8 mouse cellular contexts compared by ENCODE assay signal in genomic region chr1:132315889-132316624, GRCm38 (mm10). TPM values are rescaled to one million over a fixed set of nuclear protein-coding genes. Genes with fewer than 3 reads are reported as not detected.
A peak's percentile ranks its signal among the peaks of the same experiment; 100 is the strongest.
DNase-seq lines count a peak whose midpoint lies in the region; ATAC-seq and TF ChIP-seq lines count a peak whose summit lies in the region.

Gene Nuak2 (plus strand): TSS chr1:132316126.

- peak; percentile 79 for ATAC-seq in embryonic facial prominence, embryonic 11.5 days (replicated peaks; ENCODE audit: insufficient number of reproducible peaks, low FRiP score, low TSS enrichment, low read depth)
- ATAC-seq in limb, embryonic 14.5 days (ENCODE audit: low FRiP score, low read depth): peak; percentile 89
- ATAC-seq in midbrain, embryonic 16.5 days: peak; percentile 82

- peak within 1 kb of the TSS; percentile 54 for H3K9ac ChIP-seq in embryonic facial prominence, embryonic 11.5 days (replicated peaks; ENCODE audit: low read length)
- peak within 1 kb of the TSS; percentile 52 for H3K9ac ChIP-seq in limb, embryonic 14.5 days (ENCODE audit: low read depth, low read length, severe bottlenecking)
- H3K9ac ChIP-seq in midbrain, embryonic 16.5 days (ENCODE audit: low read depth, low read length): peak within 1 kb of the TSS; percentile 81

- no peaks in the 10 kb centered on the region for H3K9me3 ChIP-seq in embryonic facial prominence, embryonic 11.5 days (replicated peaks; ENCODE audit: control insufficient read depth, low read length)
- H3K9me3 ChIP-seq in limb, embryonic 14.5 days (ENCODE audit: control insufficient read depth, low read length): no peaks in the 10 kb centered on the region
- no peaks in the 10 kb centered on the region for H3K9me3 ChIP-seq in midbrain, embryonic 16.5 days (replicated peaks; ENCODE audit: control insufficient read depth, low read length, poor library complexity, severe bottlenecking)

- TF ChIP-seq CTCF in kidney, adult 2 months (conservative IDR thresholded peaks at IDR 0.05; ENCODE audit: insufficient read depth, insufficient read length, low read depth, low read length): no peak

- H3K27ac ChIP-seq in embryonic facial prominence, embryonic 11.5 days (replicated peaks; ENCODE audit: low read depth, low read length): no peak within 1 kb of the TSS
- peak within 1 kb of the TSS; percentile 94 for H3K27ac ChIP-seq in kidney, adult 2 months (ENCODE audit: insufficient read depth, low read depth, low read length)
- no peak within 1 kb of the TSS for H3K27ac ChIP-seq in limb, embryonic 14.5 days (replicated peaks; ENCODE audit: low read depth, low read length)
- H3K27ac ChIP-seq in midbrain, embryonic 16.5 days (ENCODE audit: low read length): peak within 1 kb of the TSS; percentile 72

- no peaks in the 10 kb centered on the region for H3K36me3 ChIP-seq in embryonic facial prominence, embryonic 11.5 days (replicated peaks; ENCODE audit: control insufficient read depth, insufficient read depth, low read depth, low read length)
- no peaks in the 10 kb centered on the region for H3K36me3 ChIP-seq in kidney, adult 2 months (ENCODE audit: control insufficient read depth, insufficient read depth, low read length)
- no peaks in the 10 kb centered on the region for H3K36me3 ChIP-seq in limb, embryonic 14.5 days (ENCODE audit: control insufficient read depth, insufficient read depth, low read length)
- no peaks in the 10 kb centered on the region for H3K36me3 ChIP-seq in midbrain, embryonic 16.5 days (ENCODE audit: control insufficient read depth, insufficient read depth, low read length)

- peak within 1 kb of the TSS; percentile 49 for H3K4me3 ChIP-seq in embryonic facial prominence, embryonic 11.5 days (ENCODE audit: low read depth, low read length)
- peak within 1 kb of the TSS; percentile 79 for H3K4me3 ChIP-seq in kidney, adult 2 months (ENCODE audit: insufficient read depth, low read depth, low read length)
- peak within 1 kb of the TSS; percentile 52 for H3K4me3 ChIP-seq in limb, embryonic 14.5 days (replicated peaks; ENCODE audit: low read length)
- H3K4me3 ChIP-seq in midbrain, embryonic 16.5 days (ENCODE audit: low read depth, low read length): peak within 1 kb of the TSS; percentile 65

- no peaks in the 10 kb centered on the region for H3K4me1 ChIP-seq in embryonic facial prominence, embryonic 11.5 days (ENCODE audit: control insufficient read depth, insufficient read depth, low read length)
- H3K4me1 ChIP-seq in kidney, adult 2 months (ENCODE audit: control insufficient read depth, insufficient read depth, low read length): peaks cover 41% of the 10 kb centered on the region
- H3K4me1 ChIP-seq in limb, embryonic 14.5 days (ENCODE audit: control insufficient read depth, insufficient read depth, low read length): peaks cover 16% of the 10 kb centered on the region; the same call in 1 of the 2 replicates
- H3K4me1 ChIP-seq in midbrain, embryonic 16.5 days (ENCODE audit: control insufficient read depth, insufficient read depth, low read length): peaks cover 38% of the 10 kb centered on the region

- H3K27me3 ChIP-seq in embryonic facial prominence, embryonic 11.5 days (ENCODE audit: control insufficient read depth, insufficient read depth, low read length): peaks cover 2% of the 10 kb centered on the region; the same call in 1 of the 2 replicates
- no peaks in the 10 kb centered on the region for H3K27me3 ChIP-seq in kidney, adult 2 months (replicated peaks; ENCODE audit: control insufficient read depth, insufficient read depth, low read length)
- H3K27me3 ChIP-seq in limb, embryonic 14.5 days (ENCODE audit: control insufficient read depth, insufficient read depth, low read length): peaks cover 9% of the 10 kb centered on the region
- no peaks in the 10 kb centered on the region for H3K27me3 ChIP-seq in midbrain, embryonic 16.5 days (ENCODE audit: control insufficient read depth, insufficient read depth, low read depth, low read length)

- WGBS in embryonic facial prominence, embryonic 11.5 days: under 1% methylated on average over 67 of the region's 67 CpGs
- WGBS in kidney, adult 2 months: under 1% methylated on average over 67 of the region's 67 CpGs
- under 1% methylated on average over 67 of the region's 67 CpGs for WGBS in limb, embryonic 14.5 days
- under 1% methylated on average over 67 of the region's 67 CpGs for WGBS in midbrain, embryonic 16.5 days

- DNase-seq in urinary bladder, adult 18-20 months (ENCODE audit: low spot score in 2 of 2): peak; percentile 82 to 85
- no peak for DNase-seq in urinary bladder, postnatal 10 days (ENCODE audit: low spot score)
- DNase-seq in embryonic facial prominence, embryonic 11.5 days (ENCODE audit: low spot score): peak; percentile 89
- DNase-seq in heart, adult 18-20 months: peak; percentile 94 to 96
- DNase-seq in kidney, adult 2 months: peak; percentile 98
- DNase-seq in limb, embryonic 14.5 days (ENCODE audit: low spot score): peak; percentile 91
- DNase-seq in spleen, postnatal 10 days (ENCODE audit: low spot score in 2 of 2): peak; percentile 80 to 91

- TF ChIP-seq POLR2A in kidney, adult 2 months (IDR thresholded peaks at IDR 0.05; ENCODE audit: low read depth, low read length): peak; percentile 81
- TF ChIP-seq POLR2A in limb, embryonic 14.5 days (IDR thresholded peaks at IDR 0.05; ENCODE audit: borderline replicate concordance, extremely low read depth, insufficient read depth, insufficient read length): 0 out of 2 replicates have a peak, but pooled peaks have one; percentile 12

- H3K4me2 ChIP-seq in embryonic facial prominence, embryonic 11.5 days (ENCODE audit: low read depth, low read length): peak within 1 kb of the TSS; percentile 79
- H3K4me2 ChIP-seq in limb, embryonic 14.5 days (replicated peaks; ENCODE audit: low read depth, low read length, severe bottlenecking): peak within 1 kb of the TSS; percentile 91
- H3K4me2 ChIP-seq in midbrain, embryonic 16.5 days (ENCODE audit: low read length): peak within 1 kb of the TSS; percentile 85

RNA-seq across cellular contexts. Expression of gene Nuak2, which starts in this region (rescaled TPM):
- polyA plus RNA-seq in embryonic facial prominence, embryonic 11.5 days (2014; fragmentation: Nextera tagmentation; extraction: Ambion mirVana): 9.1 and 10.8 TPM in 2 replicates
- 1 to 10 TPM; 4.2 to 4.4 TPM for total RNA-seq in heart, adult 18-20 months (2021)
- 56.1 and 73.7 TPM in 2 replicates for polyA plus RNA-seq in kidney, adult 2 months (2012; rRNA removed)
- 1.7 and 2.2 TPM in 2 replicates for polyA plus RNA-seq in limb, embryonic 14.5 days (2012; rRNA removed)
- 3.3 and 3.4 TPM in 2 replicates for polyA plus RNA-seq in limb, embryonic 14.5 days (2014; fragmentation: Nextera tagmentation; extraction: Ambion mirVana)
- 19.8 and 22.0 TPM in 2 replicates for polyA plus RNA-seq in midbrain, embryonic 16.5 days (2015; fragmentation: Nextera tagmentation; extraction: Ambion mirVana)

Comparison
In these comparisons a context has a peak if more than half of its experiments do, and no peak if none do; other contexts are left out.
1. H3K27ac ChIP-seq: peak in kidney, adult 2 months (single experiment) and midbrain, embryonic 16.5 days (single experiment); none in embryonic facial prominence, embryonic 11.5 days (single experiment) and limb, embryonic 14.5 days (single experiment).
2. Peak in every context shown above with its lines, with median percentiles within 50 percentile points of each other: ATAC-seq, H3K4me2 ChIP-seq, H3K4me3 ChIP-seq and H3K9ac ChIP-seq.